Mouse (Mus musculus): Measurements from ENCODE around the gene Crls1.

GRCm38 (mm10) chr2:132879261-132880044 lies 33.0 kb downstream of the Crls1 start:
- TF ChIP-seq CTCF (IDR thresholded peaks at IDR 0.05): no peak
- no peak for TF ChIP-seq EP300 (IDR thresholded peaks at IDR 0.05)
